ENCODE assay signal across 18 mouse cellular contexts in genomic region chr1:69537619-69538018, GRCm38 (mm10).
"Had no signal": no experiment of that assay in that cellular context is flagged by ENCODE, and none has a peak within 500 bp of the region (broad histone marks: within the 10 kb centered on the region; RNA-seq: fewer than 3 reads in every experiment).

No protein-coding gene starts in this region.

- DNase-seq: kidney, postnatal 10 days; kidney, postnatal 36 days; left cerebral cortex, postnatal 4 days; liver, postnatal 0 days; lung, embryonic 14.5 days; thymus, adult 2 months; thymus, postnatal 14 days; thymus, postnatal 4 days had no signal

- H3K9me3 ChIP-seq: kidney, embryonic 15.5 days; limb, embryonic 12.5 days; limb, embryonic 15.5 days; midbrain, embryonic 12.5 days had no signal

- H3K36me3 ChIP-seq: limb, embryonic 15.5 days had no signal

- ATAC-seq: liver, postnatal 0 days; lung, postnatal 0 days; midbrain, embryonic 16.5 days had no signal

- H3K4me3 ChIP-seq: kidney, embryonic 15.5 days; limb, embryonic 12.5 days; limb, embryonic 15.5 days; midbrain, embryonic 12.5 days; myocyte had no signal

- H3K27me3 ChIP-seq: kidney, embryonic 15.5 days; limb, embryonic 12.5 days; limb, embryonic 15.5 days; midbrain, embryonic 12.5 days had no signal

- H3K4me1 ChIP-seq: kidney, embryonic 15.5 days; limb, embryonic 15.5 days had no signal

- H3K27ac ChIP-seq: kidney, embryonic 15.5 days; limb, embryonic 12.5 days; limb, embryonic 15.5 days; liver, embryonic 14.5 days; macrophage; midbrain, embryonic 12.5 days; stomach, postnatal 0 days had no signal
